Mouse (Mus musculus): ENCODE measurements at regions not wholly inside any gene's neighbourhood (a gene's known extent, or its start where the extent isn't known, plus 50 kb on each side); places are given as distances from the start of the nearest gene placed in this dataset.

- H3K9me3 ChIP-seq (ENCODE audit: control insufficient read depth, low read length), result no peaks in the 10 kb centered on the region
- WGBS, result 84% methylated on average over 5 of the region's 5 CpGs
- no peaks in the 10 kb centered on the region for H3K4me1 ChIP-seq (ENCODE audit: control insufficient read depth, insufficient read depth, low read length)
- H3K4me2 ChIP-seq (ENCODE audit: low read length), result no peak overlapping the region
- H3K36me3 ChIP-seq (ENCODE audit: control insufficient read depth, insufficient read depth, low read length), result no peaks in the 10 kb centered on the region
- no peak overlapping the region for H3K27ac ChIP-seq (replicated peaks; ENCODE audit: low read depth, low read length)
- DNase-seq, result no peak
- no peak for ATAC-seq (ENCODE audit: low FRiP score, low TSS enrichment)
- no peaks in the 10 kb centered on the region for H3K27me3 ChIP-seq (ENCODE audit: control insufficient read depth, insufficient read depth, low read length)
- no peak overlapping the region for H3K9ac ChIP-seq (replicated peaks; ENCODE audit: low read length)
- H3K4me3 ChIP-seq (replicated peaks; ENCODE audit: low read depth, low read length), result no peak overlapping the region
Observed at GRCm38 (mm10) chr1:89279382-89279781, 175.2 kb upstream of the Agap1 start.

GRCm38 (mm10) chr1:89281107-89281655, 173.4 kb upstream of the Agap1 start:
- DNase-seq (no peak), ATAC-seq (ENCODE audit: low FRiP score, low TSS enrichment) (no peak)
- H3K4me1 ChIP-seq (ENCODE audit: control insufficient read depth, insufficient read depth, low read length), result no peaks in the 10 kb centered on the region
- H3K4me3 ChIP-seq (replicated peaks; ENCODE audit: low read depth, low read length), result no peak overlapping the region
- H3K4me2 ChIP-seq (ENCODE audit: low read length), result no peak overlapping the region
- no peak overlapping the region for H3K27ac ChIP-seq (replicated peaks; ENCODE audit: low read depth, low read length)
- WGBS, result 74% methylated on average over 1 of the region's 1 CpGs
- H3K9ac ChIP-seq (replicated peaks; ENCODE audit: low read length), result no peak overlapping the region
- H3K27me3 ChIP-seq (ENCODE audit: control insufficient read depth, insufficient read depth, low read length), result no peaks in the 10 kb centered on the region
- no peaks in the 10 kb centered on the region for H3K36me3 ChIP-seq (ENCODE audit: control insufficient read depth, insufficient read depth, low read length)
- no peaks in the 10 kb centered on the region for H3K9me3 ChIP-seq (ENCODE audit: control insufficient read depth, low read length)

DNA sequence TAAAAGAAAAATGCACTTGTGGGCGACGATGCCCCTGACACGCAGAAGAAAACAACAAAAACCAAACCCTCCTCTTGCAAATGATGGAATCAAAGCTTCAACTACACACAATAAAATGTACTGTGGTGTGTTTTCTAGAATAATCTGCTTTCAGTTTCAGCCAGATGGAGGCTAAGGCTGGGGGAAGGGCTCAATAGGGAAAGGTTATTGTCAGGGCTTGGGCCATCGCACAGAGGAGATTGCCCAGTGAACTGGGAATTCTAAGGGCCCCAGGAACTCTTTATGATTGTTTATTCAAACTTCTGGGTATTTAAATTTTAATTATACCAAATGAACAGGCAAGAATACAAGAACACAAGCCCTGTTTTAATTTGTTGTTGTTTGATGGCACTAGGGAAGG, 169.6 kb upstream of the Agap1 start:
- no peak for ATAC-seq (ENCODE audit: low FRiP score, low TSS enrichment)
- no peak overlapping the region for H3K27ac ChIP-seq (replicated peaks; ENCODE audit: low read depth, low read length)
- H3K9ac ChIP-seq (replicated peaks; ENCODE audit: low read length), result no peak overlapping the region
- H3K27me3 ChIP-seq (ENCODE audit: control insufficient read depth, insufficient read depth, low read length), result no peaks in the 10 kb centered on the region
- DNase-seq, result no peak
- no peak overlapping the region for H3K4me2 ChIP-seq (ENCODE audit: low read length)
- H3K4me3 ChIP-seq (replicated peaks; ENCODE audit: low read depth, low read length), result no peak overlapping the region
- no peaks in the 10 kb centered on the region for H3K4me1 ChIP-seq (ENCODE audit: control insufficient read depth, insufficient read depth, low read length)
- whole genome bisulfite sequencing, result 74% methylated on average over 4 of the region's 4 CpGs
- no peaks in the 10 kb centered on the region for H3K9me3 ChIP-seq (ENCODE audit: control insufficient read depth, low read length)
- H3K36me3 ChIP-seq (ENCODE audit: control insufficient read depth, insufficient read depth, low read length), result no peaks in the 10 kb centered on the region

DNA sequence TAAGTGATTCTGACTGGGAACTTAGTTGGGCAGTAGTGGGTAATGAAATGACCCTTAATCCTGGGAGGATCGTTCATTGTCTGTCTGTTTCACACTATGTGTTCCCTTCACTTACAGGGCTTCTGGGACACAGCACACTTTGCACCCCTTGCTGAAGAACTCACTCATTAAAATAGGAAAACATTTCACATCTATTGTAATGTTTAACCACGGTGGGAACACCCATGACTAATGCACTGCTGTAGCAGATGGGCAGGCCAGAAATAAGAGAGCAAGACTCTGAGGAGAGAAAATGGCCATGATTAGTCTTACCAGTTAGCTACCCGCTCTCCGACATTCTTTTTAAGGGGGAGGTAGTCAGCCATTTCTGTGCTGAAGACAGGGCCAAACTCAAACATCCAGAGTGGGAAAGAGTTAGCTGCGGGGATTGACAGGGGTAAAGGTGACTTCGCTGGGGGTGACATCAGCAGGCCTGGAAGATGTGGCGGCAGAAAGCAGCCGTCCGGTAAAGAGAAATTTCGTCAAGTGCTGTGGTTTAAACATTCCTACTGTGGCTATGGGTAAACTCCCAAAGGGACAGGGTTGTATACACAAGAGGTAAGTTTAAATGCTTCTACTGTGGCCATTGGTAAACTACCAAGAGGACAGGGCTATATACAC, 167.3 kb upstream of the Agap1 start:
- no peak for DNase-seq
- WGBS, result 78% methylated on average over 10 of the region's 10 CpGs

GRCm38 (mm10) chr1:89288001-89288400, 166.6 kb upstream of the Agap1 start:
- H3K9ac ChIP-seq (replicated peaks; ENCODE audit: low read length), result no peak overlapping the region
- no peak overlapping the region for H3K4me2 ChIP-seq (ENCODE audit: low read length)
- ATAC-seq (ENCODE audit: low FRiP score, low TSS enrichment) (no peak), DNase-seq (no peak)
- no peak overlapping the region for H3K4me3 ChIP-seq (replicated peaks; ENCODE audit: low read depth, low read length)
- H3K36me3 ChIP-seq (ENCODE audit: control insufficient read depth, insufficient read depth, low read length), result no peaks in the 10 kb centered on the region
- no peaks in the 10 kb centered on the region for H3K9me3 ChIP-seq (ENCODE audit: control insufficient read depth, low read length)
- H3K4me1 ChIP-seq (ENCODE audit: control insufficient read depth, insufficient read depth, low read length), result no peaks in the 10 kb centered on the region
- no peaks in the 10 kb centered on the region for H3K27me3 ChIP-seq (ENCODE audit: control insufficient read depth, insufficient read depth, low read length)
- no peak overlapping the region for H3K27ac ChIP-seq (replicated peaks; ENCODE audit: low read depth, low read length)

More for the DNA sequence above, 167.3 kb upstream of the Agap1 start:
- Histone ChIP-seq H3K4me1 (ENCODE audit: control insufficient read depth, insufficient read depth, low read length) (no peaks in the 10 kb centered on the region), H3K4me2 (ENCODE audit: low read length) (no peak overlapping the region), H3K27ac (replicated peaks; ENCODE audit: low read depth, low read length) (no peak overlapping the region), H3K27me3 (ENCODE audit: control insufficient read depth, insufficient read depth, low read length) (no peaks in the 10 kb centered on the region), H3K4me3 (replicated peaks; ENCODE audit: low read depth, low read length) (no peak overlapping the region), H3K36me3 (ENCODE audit: control insufficient read depth, insufficient read depth, low read length) (no peaks in the 10 kb centered on the region), H3K9me3 (ENCODE audit: control insufficient read depth, low read length) (no peaks in the 10 kb centered on the region), H3K9ac (replicated peaks; ENCODE audit: low read length) (no peak overlapping the region)
- no peak for ATAC-seq (ENCODE audit: low FRiP score, low TSS enrichment)

GRCm38 (mm10) chr1:89288921-89289320, 165.7 kb upstream of the Agap1 start:
- no peak overlapping the region for H3K4me2 ChIP-seq (ENCODE audit: low read length)
- no peak overlapping the region for H3K9ac ChIP-seq (replicated peaks; ENCODE audit: low read length)
- H3K27ac ChIP-seq (replicated peaks; ENCODE audit: low read depth, low read length), result no peak overlapping the region
- ATAC-seq (ENCODE audit: low FRiP score, low TSS enrichment), result no peak
- no peaks in the 10 kb centered on the region for H3K4me1 ChIP-seq (ENCODE audit: control insufficient read depth, insufficient read depth, low read length)
- no peak for DNase-seq
- H3K27me3 ChIP-seq (ENCODE audit: control insufficient read depth, insufficient read depth, low read length), result no peaks in the 10 kb centered on the region
- WGBS, result 83% methylated on average over 2 of the region's 2 CpGs
- no peaks in the 10 kb centered on the region for H3K36me3 ChIP-seq (ENCODE audit: control insufficient read depth, insufficient read depth, low read length)
- H3K4me3 ChIP-seq (replicated peaks; ENCODE audit: low read depth, low read length), result no peak overlapping the region
- no peaks in the 10 kb centered on the region for H3K9me3 ChIP-seq (ENCODE audit: control insufficient read depth, low read length)

- no peak overlapping the region for H3K4me3 ChIP-seq (replicated peaks; ENCODE audit: low read depth, low read length)
- H3K4me2 ChIP-seq (ENCODE audit: low read length), result no peak overlapping the region
- H3K9ac ChIP-seq (replicated peaks; ENCODE audit: low read length), result no peak overlapping the region
- DNase-seq, result no peak
- H3K36me3 ChIP-seq (ENCODE audit: control insufficient read depth, insufficient read depth, low read length), result no peaks in the 10 kb centered on the region
- no peak for ATAC-seq (ENCODE audit: low FRiP score, low TSS enrichment)
- H3K27ac ChIP-seq (replicated peaks; ENCODE audit: low read depth, low read length), result no peak overlapping the region
- 67% methylated on average over 3 of the region's 3 CpGs for WGBS
- no peaks in the 10 kb centered on the region for H3K27me3 ChIP-seq (ENCODE audit: control insufficient read depth, insufficient read depth, low read length)
- H3K9me3 ChIP-seq (ENCODE audit: control insufficient read depth, low read length), result no peaks in the 10 kb centered on the region
- H3K4me1 ChIP-seq (ENCODE audit: control insufficient read depth, insufficient read depth, low read length), result no peaks in the 10 kb centered on the region
Observed at GRCm38 (mm10) chr1:89296691-89297090, 157.9 kb upstream of the Agap1 start.

DNA sequence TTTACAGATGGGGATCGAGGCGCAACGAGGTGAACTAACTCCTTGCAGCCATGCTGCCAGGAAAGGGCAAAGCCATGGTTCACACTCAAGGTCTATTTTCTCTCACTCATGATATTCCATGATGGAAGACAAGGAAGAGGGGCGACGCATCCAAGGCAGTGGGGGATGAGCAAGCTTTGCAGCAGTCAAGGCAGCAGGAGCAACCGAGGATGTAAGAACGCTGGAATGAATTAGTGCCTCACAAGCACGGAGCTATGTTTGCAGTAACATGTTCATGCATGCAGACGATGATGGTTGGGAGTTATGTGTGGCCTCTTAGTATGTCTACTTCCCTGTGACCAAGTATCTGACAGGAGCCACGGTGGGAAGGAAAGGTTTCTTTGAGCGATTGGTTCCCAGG, 156.8 kb upstream of the Agap1 start:
- no peak overlapping the region for H3K4me3 ChIP-seq (replicated peaks; ENCODE audit: low read depth, low read length)
- no peaks in the 10 kb centered on the region for H3K36me3 ChIP-seq (ENCODE audit: control insufficient read depth, insufficient read depth, low read length)
- H3K4me2 ChIP-seq (ENCODE audit: low read length), result no peak overlapping the region
- no peak overlapping the region for H3K9ac ChIP-seq (replicated peaks; ENCODE audit: low read length)
- 90% methylated on average over 11 of the region's 11 CpGs for WGBS
- DNase-seq, result no peak
- no peaks in the 10 kb centered on the region for H3K27me3 ChIP-seq (ENCODE audit: control insufficient read depth, insufficient read depth, low read length)
- peaks cover 7% of the 10 kb centered on the region; the same call in 1 of the 2 replicates for H3K4me1 ChIP-seq (ENCODE audit: control insufficient read depth, insufficient read depth, low read length)
- no peak for ATAC-seq (ENCODE audit: low FRiP score, low TSS enrichment)
- H3K27ac ChIP-seq (replicated peaks; ENCODE audit: low read depth, low read length), result no peak overlapping the region
- H3K9me3 ChIP-seq (ENCODE audit: control insufficient read depth, low read length), result no peaks in the 10 kb centered on the region

DNA sequence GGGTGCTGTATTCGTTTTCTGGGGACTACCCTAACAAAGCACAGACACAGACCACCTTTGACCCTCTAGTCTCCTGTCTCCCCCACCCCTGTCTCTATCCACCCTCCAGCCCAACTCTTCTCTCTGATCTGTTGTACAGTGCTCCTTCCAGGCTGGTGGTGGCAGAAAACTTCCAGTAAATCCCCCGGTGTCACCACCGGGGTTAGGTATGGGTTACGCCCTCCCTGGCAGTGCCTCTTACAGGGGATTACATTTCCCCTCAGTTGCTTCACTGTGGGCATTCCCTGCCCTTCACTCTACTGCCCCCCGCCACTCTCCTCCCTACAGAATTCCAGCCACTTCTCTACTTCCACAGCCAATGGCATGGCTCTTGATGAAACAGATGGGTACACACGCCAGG, 153.5 kb upstream of the Agap1 start:
- ATAC-seq (ENCODE audit: low FRiP score, low TSS enrichment) (no peak), DNase-seq (no peak)
- H3K36me3 ChIP-seq (ENCODE audit: control insufficient read depth, insufficient read depth, low read length), result no peaks in the 10 kb centered on the region
- H3K4me1 ChIP-seq (ENCODE audit: control insufficient read depth, insufficient read depth, low read length), result peaks cover 8% of the 10 kb centered on the region; the same call in 1 of the 2 replicates
- no peak overlapping the region for H3K4me2 ChIP-seq (ENCODE audit: low read length)
- no peaks in the 10 kb centered on the region for H3K27me3 ChIP-seq (ENCODE audit: control insufficient read depth, insufficient read depth, low read length)
- no peak overlapping the region for H3K4me3 ChIP-seq (replicated peaks; ENCODE audit: low read depth, low read length)
- H3K9me3 ChIP-seq (ENCODE audit: control insufficient read depth, low read length), result no peaks in the 10 kb centered on the region
- H3K9ac ChIP-seq (replicated peaks; ENCODE audit: low read length), result no peak overlapping the region
- WGBS, result 95% methylated on average over 6 of the region's 6 CpGs
- H3K27ac ChIP-seq (replicated peaks; ENCODE audit: low read depth, low read length), result no peak overlapping the region
